Mouse (Mus musculus) embryonic facial prominence, embryonic 12.5 days (tissue): ENCODE data around the gene Amph. TPM values are rescaled to one million over a fixed set of nuclear protein-coding genes. Genes with fewer than 3 reads are reported as not detected.

Experiments used
- ATAC-seq: fragments of 200-750 bp; cut with Nextera tagmentation; 2 replicates; pipeline ENCODE4 v1.8.0; 2017; ENCODE audit not compliant: insufficient number of reproducible peaks, insufficient read depth, low FRiP score, low TSS enrichment
- H3K27ac ChIP-seq: fragments of 300-500 bp; sonication (generic); 2 replicates; pipeline ENCODE4 v1.5.1; 2016; ENCODE audit warnings: mild to moderate bottlenecking
- H3K27me3 ChIP-seq: fragments of 300-500 bp; sonication (generic); 2 replicates; pipeline ENCODE4 v1.6.1; 2016; ENCODE audit warnings: mild to moderate bottlenecking, moderate library complexity
- H3K36me3 ChIP-seq: fragments of 300-500 bp; sonication (generic); 2 replicates; pipeline ENCODE4 v1.6.1; 2016; ENCODE audit warnings: mild to moderate bottlenecking
- H3K4me1 ChIP-seq: fragments of 300-500 bp; sonication (generic); 2 replicates; pipeline ENCODE4 v1.6.1; 2016
- H3K4me2 ChIP-seq: fragments of 300-500 bp; sonication (generic); replicated peaks from 2 replicates; pipeline ENCODE4 v1.6.1; 2016; ENCODE audit warnings: mild to moderate bottlenecking, moderate library complexity
- H3K4me3 ChIP-seq: fragments of 300-500 bp; sonication (generic); 2 replicates; pipeline ENCODE4 v1.5.1; 2016; ENCODE audit warnings: mild to moderate bottlenecking
- H3K9ac ChIP-seq: fragments of 300-500 bp; sonication (generic); 2 replicates; pipeline ENCODE4 v1.6.1; 2016; ENCODE audit warnings: mild to moderate bottlenecking, moderate library complexity
- H3K9me3 ChIP-seq: fragments of 300-500 bp; sonication (generic); 2 replicates; pipeline ENCODE4 v1.6.1; 2016; ENCODE audit warnings: mild to moderate bottlenecking, moderate library complexity
- WGBS: fragments of 180-500 bp; shearing (Covaris S2); methylation state at CpG from one replicate; pipeline ENCODE4 v1.1.7; 2016; 5-methylcytosine and 5-hydroxymethylcytosine counted together
- polyA plus RNA-seq: library from polyadenylated mRNA; unstranded; fragments of >200 nt; fragmentation: Nextera tagmentation; extraction: Ambion mirVana; gene quantifications from 2 replicates; pipeline ENCODE4 v1.2.1, GENCODE M21; 2016

Amph gene
- polyA plus RNA-seq, 1 experiment from 2014 or later, result 3.3 TPM

DNA sequence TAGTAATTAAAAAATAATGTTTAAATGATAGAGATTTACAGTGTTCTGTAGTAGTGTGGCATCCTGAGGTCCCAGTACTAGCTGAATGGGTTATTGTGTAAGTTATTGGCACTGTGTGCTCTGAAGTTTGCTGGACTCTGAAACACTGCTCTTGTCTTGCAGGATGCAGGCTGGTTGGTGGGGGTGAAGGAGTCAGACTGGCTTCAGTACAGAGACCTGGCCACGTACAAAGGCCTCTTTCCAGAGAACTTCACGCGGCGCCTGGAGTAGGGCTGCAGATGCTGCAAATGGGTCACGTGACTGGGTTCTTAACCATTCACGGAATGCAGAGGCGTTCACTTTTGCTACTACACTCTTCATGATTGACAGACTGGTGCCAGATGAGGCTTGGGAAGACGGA, 201.6 kb downstream of the Amph start:
- 75% methylated on average over 8 of the region's 8 CpGs for WGBS
- H3K27me3 ChIP-seq, result no peaks in the 10 kb centered on the region
- no peak for ATAC-seq

GRCm38 (mm10) chr13:19150438-19151301, 202.7 kb downstream of the Amph start:
- no peak overlapping the region for H3K4me3 ChIP-seq
- no peak overlapping the region for H3K4me2 ChIP-seq
- no peaks in the 10 kb centered on the region for H3K36me3 ChIP-seq
- H3K27ac ChIP-seq, result no peak overlapping the region
- ATAC-seq, result no peak
- no peaks in the 10 kb centered on the region for H3K27me3 ChIP-seq
- WGBS, result 85% methylated on average over 12 of the region's 12 CpGs
- no peaks in the 10 kb centered on the region for H3K9me3 ChIP-seq
- H3K4me1 ChIP-seq, result no peaks in the 10 kb centered on the region
- no peak overlapping the region for H3K9ac ChIP-seq

More for the DNA sequence above, 201.6 kb downstream of the Amph start:
- Histone ChIP-seq H3K4me2 (no peak overlapping the region), H3K4me1 (no peaks in the 10 kb centered on the region), H3K4me3 (no peak overlapping the region), H3K9me3 (no peaks in the 10 kb centered on the region), H3K36me3 (no peaks in the 10 kb centered on the region), H3K9ac (no peak overlapping the region), H3K27ac (no peak overlapping the region)

DNA sequence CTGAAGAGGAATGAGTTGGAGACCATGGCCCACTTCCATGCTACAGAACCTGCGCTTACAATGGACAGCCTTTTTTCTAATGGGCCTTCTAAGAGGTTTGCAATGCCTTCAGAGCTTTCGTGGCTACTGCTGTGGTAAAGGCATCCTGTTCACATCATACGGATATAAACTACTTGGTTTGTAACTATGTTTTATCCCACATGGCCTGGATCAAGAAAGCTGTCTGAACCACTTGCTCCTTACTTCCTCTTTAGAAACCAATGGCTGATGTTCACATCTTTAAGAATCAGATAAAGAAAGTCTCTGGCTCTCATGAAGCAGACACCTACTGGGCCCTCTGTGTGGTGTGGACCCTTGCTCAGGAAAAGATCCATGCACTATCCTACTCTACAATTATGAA, 204.1 kb downstream of the Amph start:
- ATAC-seq, result no peak
- Histone ChIP-seq H3K4me3 (no peak overlapping the region), H3K36me3 (no peaks in the 10 kb centered on the region), H3K4me2 (no peak overlapping the region), H3K4me1 (no peaks in the 10 kb centered on the region), H3K9ac (no peak overlapping the region), H3K27ac (no peak overlapping the region), H3K9me3 (no peaks in the 10 kb centered on the region), H3K27me3 (no peaks in the 10 kb centered on the region)
- WGBS, result 86% methylated on average over 3 of the region's 3 CpGs

DNA sequence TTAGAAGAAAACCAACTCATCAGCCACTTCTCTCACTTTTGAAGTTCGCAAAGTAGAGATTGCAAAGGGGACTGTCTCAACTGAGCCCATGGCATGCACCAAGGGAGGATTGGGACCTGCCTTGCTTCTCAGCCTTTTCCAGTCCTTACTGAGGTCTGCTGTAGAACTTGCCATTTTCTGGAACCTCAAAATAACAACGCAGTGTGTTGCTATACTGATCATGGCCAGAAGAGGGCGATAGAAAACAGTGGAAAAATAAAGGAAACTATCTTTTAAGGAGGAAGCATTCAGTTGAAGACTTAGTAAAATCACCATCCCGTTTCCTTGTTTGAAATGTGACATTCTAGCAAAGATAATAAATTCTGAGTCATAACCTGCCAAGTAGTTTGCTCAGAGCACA, 210.5 kb downstream of the Amph start:
- 32% methylated on average over 4 of the region's 4 CpGs for WGBS
- no peak overlapping the region for H3K27ac ChIP-seq
- H3K4me3 ChIP-seq, result no peak overlapping the region
- no peaks in the 10 kb centered on the region for H3K27me3 ChIP-seq
- no peaks in the 10 kb centered on the region for H3K9me3 ChIP-seq
- no peaks in the 10 kb centered on the region for H3K4me1 ChIP-seq
- no peak for ATAC-seq
- H3K9ac ChIP-seq, result no peak overlapping the region
- H3K36me3 ChIP-seq, result no peaks in the 10 kb centered on the region
- no peak overlapping the region for H3K4me2 ChIP-seq

DNA sequence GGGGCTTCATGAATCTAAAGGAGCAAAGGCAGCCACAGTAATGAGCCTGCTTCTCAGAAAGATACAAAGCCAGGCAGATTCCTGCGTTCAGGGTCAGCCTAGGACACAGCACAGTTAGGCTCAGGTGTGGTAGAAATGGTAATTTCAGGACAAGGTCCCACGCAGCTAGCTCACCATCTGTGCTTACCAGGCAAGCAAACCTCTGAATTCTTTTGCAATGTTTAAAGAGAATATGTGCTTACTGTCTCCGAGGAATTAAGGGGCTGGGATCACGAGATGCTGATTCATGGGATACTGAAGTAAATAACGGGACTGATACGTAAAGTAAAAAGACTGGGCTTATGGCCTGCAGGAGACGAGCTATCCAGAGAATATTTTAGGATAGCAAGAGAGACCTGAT, 212.6 kb downstream of the Amph start:
- no peaks in the 10 kb centered on the region for H3K9me3 ChIP-seq
- WGBS, result 79% methylated on average over 7 of the region's 7 CpGs
- no peak overlapping the region for H3K9ac ChIP-seq
- H3K4me1 ChIP-seq, result no peaks in the 10 kb centered on the region
- no peak overlapping the region for H3K4me2 ChIP-seq
- no peaks in the 10 kb centered on the region for H3K27me3 ChIP-seq
- no peak for ATAC-seq
- no peak overlapping the region for H3K4me3 ChIP-seq
- no peak overlapping the region for H3K27ac ChIP-seq
- no peaks in the 10 kb centered on the region for H3K36me3 ChIP-seq

DNA sequence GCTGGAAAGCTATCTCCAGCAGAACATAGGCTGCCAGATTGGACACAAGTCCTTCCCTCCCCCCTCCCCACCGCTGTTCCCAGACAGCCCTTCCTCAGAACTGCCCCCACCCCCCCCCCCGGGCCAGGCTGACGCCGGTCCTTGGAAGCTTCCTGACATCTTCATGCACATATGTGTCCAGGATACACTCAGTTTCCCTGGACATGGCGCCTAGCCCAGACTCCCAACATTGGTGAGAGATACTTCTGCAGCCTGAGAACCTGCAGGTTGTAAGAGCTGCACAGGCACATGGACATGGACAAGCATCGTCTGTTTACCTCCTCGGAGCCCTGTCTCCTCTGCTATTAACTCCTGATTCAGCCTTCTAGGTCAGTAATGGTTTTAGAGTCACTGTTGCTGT, 213.1 kb downstream of the Amph start:
- WGBS, result 54% methylated on average over 6 of the region's 7 CpGs
- H3K36me3 ChIP-seq, result no peaks in the 10 kb centered on the region
- no peaks in the 10 kb centered on the region for H3K9me3 ChIP-seq
- no peak overlapping the region for H3K27ac ChIP-seq
- H3K4me2 ChIP-seq, result no peak overlapping the region
- H3K4me1 ChIP-seq, result no peaks in the 10 kb centered on the region
- no peak overlapping the region for H3K9ac ChIP-seq
- no peak overlapping the region for H3K4me3 ChIP-seq
- no peak for ATAC-seq
- no peaks in the 10 kb centered on the region for H3K27me3 ChIP-seq

DNA sequence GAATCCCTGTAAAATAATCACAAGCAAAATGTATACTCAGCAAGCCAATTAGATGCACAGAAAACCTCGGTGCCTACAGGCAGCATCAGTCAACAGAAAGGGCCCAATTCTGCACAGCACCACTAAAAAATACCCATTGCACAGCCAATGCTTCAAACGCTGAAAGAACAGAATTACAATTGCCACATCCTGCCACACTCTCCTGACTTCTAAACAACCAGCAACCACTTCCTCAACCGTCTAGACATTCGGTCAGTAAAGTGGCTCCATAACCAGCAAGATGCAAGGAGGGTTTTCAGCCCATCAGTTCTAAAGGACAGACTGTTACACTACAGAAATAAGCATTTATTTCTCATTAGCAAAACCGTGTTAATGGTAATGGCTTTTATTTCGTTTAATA, 214.1 kb downstream of the Amph start:
- no peaks in the 10 kb centered on the region for H3K9me3 ChIP-seq
- H3K9ac ChIP-seq, result no peak overlapping the region
- H3K36me3 ChIP-seq, result no peaks in the 10 kb centered on the region
- H3K4me2 ChIP-seq, result no peak overlapping the region
- no peak overlapping the region for H3K27ac ChIP-seq
- no peak for ATAC-seq
- H3K27me3 ChIP-seq, result no peaks in the 10 kb centered on the region
- H3K4me3 ChIP-seq, result no peak overlapping the region
- no peaks in the 10 kb centered on the region for H3K4me1 ChIP-seq
- WGBS, result 85% methylated on average over 6 of the region's 6 CpGs

DNA sequence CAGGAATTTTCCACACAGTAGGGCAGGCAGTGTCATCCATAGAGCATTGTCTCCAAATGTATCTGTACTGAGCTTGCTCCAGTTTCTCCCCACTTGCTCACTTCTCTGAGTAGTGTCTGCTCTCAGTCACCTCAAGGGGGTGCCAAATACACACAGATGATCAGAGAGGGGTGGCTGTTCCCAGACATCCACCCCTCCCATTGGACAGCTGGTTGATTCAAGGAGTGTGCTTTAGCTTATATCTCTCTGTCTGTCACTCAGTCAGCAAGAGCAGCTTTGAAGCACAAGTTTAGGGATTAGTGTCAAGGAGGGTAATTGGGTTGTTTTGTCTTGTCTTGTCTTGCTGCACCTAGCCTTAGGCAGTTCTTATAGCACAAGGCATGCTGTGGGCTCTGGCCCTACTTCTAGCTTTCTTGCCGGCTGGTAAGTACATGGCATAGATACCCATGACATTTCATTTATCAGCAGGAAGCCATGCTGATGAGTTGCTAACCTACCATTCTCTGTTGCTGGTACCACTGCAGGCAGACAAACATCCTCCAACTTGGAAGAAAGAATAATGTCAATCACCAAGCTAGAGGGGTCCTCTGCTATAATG, 229.8 kb downstream of the Amph start:
- no peaks in the 10 kb centered on the region for H3K36me3 ChIP-seq
- H3K27me3 ChIP-seq, result no peaks in the 10 kb centered on the region
- no peak overlapping the region for H3K4me2 ChIP-seq
- H3K9ac ChIP-seq, result no peak overlapping the region
- no peak overlapping the region for H3K27ac ChIP-seq
- WGBS, result 60% methylated on average over 1 of the region's 1 CpGs
- no peaks in the 10 kb centered on the region for H3K9me3 ChIP-seq
- ATAC-seq, result peak; percentile 56; the same call in 1 of the 2 replicates
- no peaks in the 10 kb centered on the region for H3K4me1 ChIP-seq
- no peak overlapping the region for H3K4me3 ChIP-seq

DNA sequence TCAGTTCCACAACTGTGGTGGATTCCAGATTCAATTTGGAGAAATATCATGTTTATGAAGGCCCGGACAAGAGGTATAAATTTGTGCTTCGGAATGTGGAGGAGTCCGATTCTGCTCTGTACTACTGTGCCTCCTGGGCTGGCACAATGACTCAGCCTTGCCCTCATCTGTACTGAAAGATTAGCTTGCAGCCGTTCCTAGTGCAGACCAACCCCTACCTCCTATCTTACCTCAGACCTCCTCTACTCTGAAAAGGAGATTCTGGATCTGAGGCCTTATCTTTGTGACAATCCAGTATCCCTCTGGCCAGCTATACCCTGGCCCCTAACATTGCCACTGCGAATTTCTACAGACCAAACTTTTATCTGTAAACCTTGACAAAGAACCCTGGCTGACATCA, 230.3 kb downstream of the Amph start:
- Histone ChIP-seq H3K9ac (no peak overlapping the region), H3K9me3 (no peaks in the 10 kb centered on the region), H3K4me2 (no peak overlapping the region), H3K27me3 (no peaks in the 10 kb centered on the region), H3K36me3 (no peaks in the 10 kb centered on the region), H3K4me1 (no peaks in the 10 kb centered on the region), H3K4me3 (no peak overlapping the region), H3K27ac (no peak overlapping the region)
- WGBS, result 90% methylated on average over 5 of the region's 5 CpGs
- no peak for ATAC-seq

GRCm38 (mm10) chr13:19182259-19182658, 234.3 kb downstream of the Amph start:
- 64% methylated on average over 8 of the region's 8 CpGs for WGBS
- no peak overlapping the region for H3K27ac ChIP-seq

DNA sequence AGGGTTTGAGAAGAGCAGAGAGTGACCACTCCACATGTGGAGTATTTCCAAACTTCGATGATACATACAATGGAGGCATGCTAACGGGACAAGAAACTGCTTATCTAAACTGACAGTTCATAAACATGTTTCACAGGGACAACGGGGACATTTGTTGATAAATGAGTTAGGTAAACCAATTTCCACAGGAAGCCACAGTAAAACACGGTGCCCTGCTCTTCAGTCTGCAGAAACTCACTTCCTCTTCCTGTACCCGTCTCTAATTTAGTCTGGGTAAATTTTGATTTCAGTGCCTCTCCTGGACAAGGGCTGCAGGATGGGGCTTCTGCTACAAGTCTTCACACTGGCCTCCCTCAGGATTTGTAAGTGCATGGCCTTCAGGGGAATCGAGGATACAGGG, 242.0 kb downstream of the Amph start:
- H3K4me2 ChIP-seq, result no peak overlapping the region
- H3K9ac ChIP-seq, result no peak overlapping the region
- no peaks in the 10 kb centered on the region for H3K4me1 ChIP-seq
- no peaks in the 10 kb centered on the region for H3K27me3 ChIP-seq
- no peak for ATAC-seq
- 41% methylated on average over 6 of the region's 6 CpGs for WGBS
- no peaks in the 10 kb centered on the region for H3K9me3 ChIP-seq
- no peak overlapping the region for H3K27ac ChIP-seq
- H3K4me3 ChIP-seq, result no peak overlapping the region
- no peaks in the 10 kb centered on the region for H3K36me3 ChIP-seq

More at GRCm38 (mm10) chr13:19182259-19182658, 234.3 kb downstream of the Amph start:
- H3K4me3 ChIP-seq, result no peak overlapping the region
- no peaks in the 10 kb centered on the region for H3K4me1 ChIP-seq
- no peaks in the 10 kb centered on the region for H3K27me3 ChIP-seq
- no peak overlapping the region for H3K9ac ChIP-seq
- no peaks in the 10 kb centered on the region for H3K9me3 ChIP-seq
- no peaks in the 10 kb centered on the region for H3K36me3 ChIP-seq
- ATAC-seq, result no peak
- no peak overlapping the region for H3K4me2 ChIP-seq

GRCm38 (mm10) chr13:19194803-19195202, 246.8 kb downstream of the Amph start:
- 93% methylated on average over 4 of the region's 4 CpGs for WGBS
- Histone ChIP-seq H3K4me1 (no peaks in the 10 kb centered on the region), H3K27me3 (no peaks in the 10 kb centered on the region), H3K4me3 (no peak overlapping the region), H3K27ac (no peak overlapping the region), H3K36me3 (no peaks in the 10 kb centered on the region), H3K4me2 (no peak overlapping the region), H3K9me3 (no peaks in the 10 kb centered on the region), H3K9ac (no peak overlapping the region)
- ATAC-seq, result no peak
